Mouse (Mus musculus): ENCODE measurements at regions not wholly inside any gene's neighbourhood (a gene's known extent, or its start where the extent isn't known, plus 50 kb on each side); places are given as distances from the start of the nearest gene placed in this dataset.

- peak overlapping the region; percentile 80 for H3K27ac ChIP-seq (ENCODE audit: control insufficient read depth, insufficient read depth, low read length)
- no peaks in the 10 kb centered on the region for H3K27me3 ChIP-seq (ENCODE audit: control insufficient read depth, insufficient read depth, low read length)
- H3K36me3 ChIP-seq (ENCODE audit: control insufficient read depth, insufficient read depth, low read length) = no peaks in the 10 kb centered on the region
- 22% methylated on average over 11 of the region's 11 CpGs for WGBS
- H3K4me1 ChIP-seq (replicated peaks; ENCODE audit: control insufficient read depth, insufficient read depth, low read length) = peaks cover 32% of the 10 kb centered on the region
- TF ChIP-seq CTCF (IDR thresholded peaks at IDR 0.05; ENCODE audit: borderline replicate concordance, control insufficient read depth, extremely low read depth, insufficient read depth, low read length, poor library complexity) = no peak
- no peak for TF ChIP-seq POLR2A (IDR thresholded peaks at IDR 0.05; ENCODE audit: control insufficient read depth, extremely low read depth, insufficient read depth, low read length, poor library complexity)
- peak; percentile 67 for DNase-seq
- no peak overlapping the region for H3K4me3 ChIP-seq (ENCODE audit: control insufficient read depth, insufficient read depth, low read length)
These were observed 233.3 kb downstream of the Sox4 start for GRCm38 (mm10) chr13:28720169-28720568.

GRCm38 (mm10) chr13:28718868-28719265 is 234.6 kb downstream of the Sox4 start:
- Histone ChIP-seq H3K4me1 (replicated peaks; ENCODE audit: control insufficient read depth, insufficient read depth, low read length) (peaks cover 30% of the 10 kb centered on the region), H3K27ac (ENCODE audit: control insufficient read depth, insufficient read depth, low read length) (no peak overlapping the region), H3K36me3 (ENCODE audit: control insufficient read depth, insufficient read depth, low read length) (no peaks in the 10 kb centered on the region), H3K4me3 (ENCODE audit: control insufficient read depth, insufficient read depth, low read length) (no peak overlapping the region), H3K27me3 (ENCODE audit: control insufficient read depth, insufficient read depth, low read length) (no peaks in the 10 kb centered on the region)
- 74% methylated on average over 5 of the region's 5 CpGs for WGBS
- DNase-seq = no peak
- TF ChIP-seq CTCF (IDR thresholded peaks at IDR 0.05; ENCODE audit: borderline replicate concordance, control insufficient read depth, extremely low read depth, insufficient read depth, low read length, poor library complexity) (no peak), POLR2A (IDR thresholded peaks at IDR 0.05; ENCODE audit: control insufficient read depth, extremely low read depth, insufficient read depth, low read length, poor library complexity) (no peak)

- no peak overlapping the region for H3K4me3 ChIP-seq (ENCODE audit: control insufficient read depth, insufficient read depth, low read length)
- TF ChIP-seq CTCF (IDR thresholded peaks at IDR 0.05; ENCODE audit: borderline replicate concordance, control insufficient read depth, extremely low read depth, insufficient read depth, low read length, poor library complexity) = no peak
- no peak for TF ChIP-seq POLR2A (IDR thresholded peaks at IDR 0.05; ENCODE audit: control insufficient read depth, extremely low read depth, insufficient read depth, low read length, poor library complexity)
- peak overlapping the region; percentile 43 for H3K27ac ChIP-seq (ENCODE audit: control insufficient read depth, insufficient read depth, low read length)
- WGBS = 37% methylated on average over 11 of the region's 11 CpGs
- peaks cover 30% of the 10 kb centered on the region for H3K4me1 ChIP-seq (replicated peaks; ENCODE audit: control insufficient read depth, insufficient read depth, low read length)
- H3K27me3 ChIP-seq (ENCODE audit: control insufficient read depth, insufficient read depth, low read length) = no peaks in the 10 kb centered on the region
- no peak for DNase-seq
- no peaks in the 10 kb centered on the region for H3K36me3 ChIP-seq (ENCODE audit: control insufficient read depth, insufficient read depth, low read length)
These were observed 235.2 kb downstream of the Sox4 start for GRCm38 (mm10) chr13:28718169-28718867.

GRCm38 (mm10) chr13:28717404-28717803 is 236.1 kb downstream of the Sox4 start:
- TF ChIP-seq POLR2A (IDR thresholded peaks at IDR 0.05; ENCODE audit: control insufficient read depth, extremely low read depth, insufficient read depth, low read length, poor library complexity) (no peak), CTCF (IDR thresholded peaks at IDR 0.05; ENCODE audit: borderline replicate concordance, control insufficient read depth, extremely low read depth, insufficient read depth, low read length, poor library complexity) (no peak)
- peaks cover 30% of the 10 kb centered on the region for H3K4me1 ChIP-seq (replicated peaks; ENCODE audit: control insufficient read depth, insufficient read depth, low read length)
- no peaks in the 10 kb centered on the region for H3K27me3 ChIP-seq (ENCODE audit: control insufficient read depth, insufficient read depth, low read length)
- no peak overlapping the region for H3K4me3 ChIP-seq (ENCODE audit: control insufficient read depth, insufficient read depth, low read length)
- WGBS = 97% methylated on average over 4 of the region's 4 CpGs
- no peak overlapping the region for H3K27ac ChIP-seq (ENCODE audit: control insufficient read depth, insufficient read depth, low read length)
- no peaks in the 10 kb centered on the region for H3K36me3 ChIP-seq (ENCODE audit: control insufficient read depth, insufficient read depth, low read length)
- DNase-seq = no peak

GRCm38 (mm10) chr13:28709966-28710365 is 243.5 kb downstream of the Sox4 start:
- Histone ChIP-seq H3K36me3 (ENCODE audit: control insufficient read depth, insufficient read depth, low read length) (no peaks in the 10 kb centered on the region), H3K27ac (ENCODE audit: control insufficient read depth, insufficient read depth, low read length) (no peak overlapping the region), H3K4me3 (ENCODE audit: control insufficient read depth, insufficient read depth, low read length) (no peak overlapping the region), H3K4me1 (replicated peaks; ENCODE audit: control insufficient read depth, insufficient read depth, low read length) (no peaks in the 10 kb centered on the region; the same call in 1 of the 2 replicates), H3K27me3 (ENCODE audit: control insufficient read depth, insufficient read depth, low read length) (no peaks in the 10 kb centered on the region)
- 89% methylated on average over 7 of the region's 7 CpGs for WGBS
- no peak for DNase-seq
- TF ChIP-seq CTCF (IDR thresholded peaks at IDR 0.05; ENCODE audit: borderline replicate concordance, control insufficient read depth, extremely low read depth, insufficient read depth, low read length, poor library complexity) = no peak
- no peak for TF ChIP-seq POLR2A (IDR thresholded peaks at IDR 0.05; ENCODE audit: control insufficient read depth, extremely low read depth, insufficient read depth, low read length, poor library complexity)

- WGBS = 50% methylated on average over 1 of the region's 1 CpGs
- H3K27me3 ChIP-seq (ENCODE audit: control insufficient read depth, insufficient read depth, low read length) = no peaks in the 10 kb centered on the region
- no peak for DNase-seq
- no peak overlapping the region for H3K27ac ChIP-seq (ENCODE audit: control insufficient read depth, insufficient read depth, low read length)
- H3K36me3 ChIP-seq (ENCODE audit: control insufficient read depth, insufficient read depth, low read length) = no peaks in the 10 kb centered on the region; the same call in 1 of the 2 replicates
- no peak for TF ChIP-seq POLR2A (IDR thresholded peaks at IDR 0.05; ENCODE audit: control insufficient read depth, extremely low read depth, insufficient read depth, low read length, poor library complexity)
- no peak for TF ChIP-seq CTCF (IDR thresholded peaks at IDR 0.05; ENCODE audit: borderline replicate concordance, control insufficient read depth, extremely low read depth, insufficient read depth, low read length, poor library complexity)
- H3K4me3 ChIP-seq (ENCODE audit: control insufficient read depth, insufficient read depth, low read length) = no peak overlapping the region
- H3K4me1 ChIP-seq (replicated peaks; ENCODE audit: control insufficient read depth, insufficient read depth, low read length) = peaks cover 3% of the 10 kb centered on the region
These were observed 252.2 kb downstream of the Sox4 start for GRCm38 (mm10) chr13:28701309-28701708.

All from thymus, adult 2 months (tissue).